Mouse (Mus musculus): ENCODE measurements around the gene Lce1d.

Lce1d gene

DNA sequence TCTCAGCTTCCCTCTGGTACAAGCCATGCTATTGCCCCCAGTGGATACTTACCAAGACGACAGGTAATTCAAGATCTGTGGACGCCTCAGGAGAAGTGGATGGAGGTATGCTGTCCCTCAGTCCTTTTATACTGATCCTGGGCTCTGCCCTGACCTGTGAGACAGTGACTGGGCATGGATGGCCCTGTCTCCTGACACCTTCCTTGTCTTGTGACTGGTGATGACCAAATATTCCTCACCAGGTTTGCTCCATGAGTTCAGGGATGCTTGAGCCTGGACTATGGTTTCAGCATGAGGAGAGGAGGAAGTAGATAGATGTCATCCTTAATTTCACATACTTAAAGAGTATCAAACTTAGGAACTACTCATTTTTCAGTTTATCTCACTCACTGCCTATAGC is at the start of gene Lce1d:
Lce1d (minus strand) TSS at position 101 of the 400 bp plus-strand sequence.
- DNase-seq, result no peak

DNA sequence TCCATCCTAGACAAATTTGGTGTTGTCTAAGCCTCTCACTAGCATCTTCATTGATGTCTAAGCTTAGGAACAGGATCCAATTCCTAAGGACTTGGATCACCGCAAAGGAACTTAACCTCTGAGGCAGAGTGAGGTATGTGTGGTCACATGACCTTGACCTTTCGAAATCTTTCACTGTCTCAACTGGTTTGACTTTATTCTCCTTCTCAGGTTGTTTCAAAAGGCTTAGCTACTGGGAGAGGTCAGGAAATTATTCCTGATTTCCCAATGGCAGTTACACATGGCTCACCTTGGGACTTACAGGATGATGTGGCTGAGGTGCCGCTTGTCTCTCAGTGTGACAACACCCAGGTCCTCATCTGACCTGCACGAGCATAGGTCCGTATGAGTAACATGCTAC is 35.6 kb upstream of the Lce1d start:
- DNase-seq, result no peak

DNA sequence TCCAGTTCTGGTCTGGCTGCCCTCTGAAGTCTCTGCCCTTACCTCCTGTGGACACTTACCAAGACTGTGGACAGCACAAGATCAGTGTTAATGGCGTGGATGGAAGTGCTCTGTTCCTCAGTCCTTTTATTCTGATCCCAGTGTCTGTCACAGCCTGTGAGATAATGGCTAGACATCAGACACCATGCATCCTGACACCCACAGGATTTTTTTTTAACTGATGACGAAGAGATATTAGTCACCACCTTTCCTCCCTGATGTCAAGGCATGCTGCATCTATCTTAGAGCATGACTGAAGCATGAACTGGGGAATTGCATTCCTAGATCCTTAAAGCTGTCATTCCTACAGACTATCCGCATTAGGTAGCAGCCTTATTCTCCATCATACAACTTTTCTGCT is 33.2 kb upstream of the Lce1d start, which contains the start of gene Lce1f:
Lce1f (minus strand) TSS at position 101 of the 400 bp plus-strand sequence.
- no peak for DNase-seq

DNA sequence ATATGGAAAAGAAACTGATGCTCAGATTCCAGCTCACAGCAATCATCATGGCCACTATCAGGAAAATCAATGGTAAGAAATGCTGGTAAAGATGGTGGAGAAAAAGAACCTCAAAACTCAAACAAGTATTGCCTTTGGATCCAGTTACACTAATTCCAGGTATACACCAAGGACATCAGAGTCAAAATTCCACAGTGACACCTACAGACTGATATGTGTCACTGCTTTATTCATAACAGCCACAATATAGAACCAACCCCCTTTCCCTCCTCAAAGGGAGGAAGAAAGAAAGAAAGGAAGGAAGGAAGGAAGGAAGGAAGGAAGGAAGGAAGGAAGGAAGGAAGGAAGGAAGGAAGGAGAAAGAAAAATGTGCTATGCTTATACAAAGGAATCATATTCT is 28.1 kb upstream of the Lce1d start:
- DNase-seq, result no peak

DNA sequence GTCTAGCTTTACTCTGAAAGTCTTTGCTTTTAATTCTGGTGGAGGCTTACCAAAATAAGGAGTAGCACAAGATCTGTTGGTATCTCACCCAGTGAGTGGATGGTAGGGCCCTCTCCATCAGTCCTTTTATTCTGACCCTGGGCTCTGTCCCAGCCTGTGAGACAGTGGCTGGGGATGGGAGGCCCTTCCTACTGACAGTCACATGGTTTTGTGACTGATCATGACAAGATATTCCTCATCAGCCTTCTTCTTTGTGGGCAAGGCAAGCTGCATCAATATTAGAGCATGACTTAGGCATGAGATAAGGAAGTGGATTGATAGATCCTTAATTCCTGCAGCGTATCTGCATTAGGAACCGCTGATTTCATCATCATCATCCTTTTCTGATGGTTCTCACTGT is 22.0 kb upstream of the Lce1d start, which contains the start of gene Lce1e:
Lce1e (minus strand) TSS at position 101 of the 400 bp plus-strand sequence.
- DNase-seq, result no peak

DNA sequence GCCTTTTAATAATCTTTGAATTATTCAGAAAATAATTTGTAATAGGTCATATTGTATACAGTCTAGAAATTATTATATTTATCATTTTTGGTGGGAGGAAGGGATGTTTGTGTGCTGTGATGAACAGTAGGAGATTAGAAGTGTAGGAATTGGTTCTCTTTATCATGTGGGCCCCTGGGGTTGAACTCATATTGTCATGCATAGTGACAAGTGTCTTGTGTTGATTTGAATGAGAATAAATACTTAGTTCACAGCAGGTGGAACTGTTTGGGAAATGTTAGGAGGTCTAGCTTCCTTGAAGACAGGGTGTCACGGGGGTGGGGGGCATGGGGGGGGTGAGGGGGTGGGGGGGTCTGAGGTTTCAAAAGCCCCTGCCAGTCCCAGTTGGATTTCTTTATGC is 7.6 kb upstream of the Lce1d start:
- no peak for DNase-seq

DNA sequence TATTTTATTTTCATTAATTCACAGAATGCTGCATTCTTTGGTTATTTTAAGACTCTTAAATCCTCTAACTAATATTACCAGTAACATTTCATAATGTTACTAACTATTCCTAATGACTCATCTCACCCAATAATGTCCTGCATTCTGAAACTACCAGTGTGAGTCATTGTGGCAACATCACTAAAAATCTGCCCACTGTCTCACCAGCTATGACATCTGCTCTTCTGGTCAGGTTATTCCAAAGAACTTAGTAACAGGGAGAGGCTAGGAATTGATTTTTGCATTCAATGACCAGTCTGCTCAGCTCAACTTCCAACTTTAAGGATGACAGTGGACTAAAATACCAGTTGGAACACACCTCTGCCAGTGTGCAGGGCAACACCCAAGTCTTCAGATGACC is 4.7 kb upstream of the Lce1d start:
- no peak for DNase-seq

DNA sequence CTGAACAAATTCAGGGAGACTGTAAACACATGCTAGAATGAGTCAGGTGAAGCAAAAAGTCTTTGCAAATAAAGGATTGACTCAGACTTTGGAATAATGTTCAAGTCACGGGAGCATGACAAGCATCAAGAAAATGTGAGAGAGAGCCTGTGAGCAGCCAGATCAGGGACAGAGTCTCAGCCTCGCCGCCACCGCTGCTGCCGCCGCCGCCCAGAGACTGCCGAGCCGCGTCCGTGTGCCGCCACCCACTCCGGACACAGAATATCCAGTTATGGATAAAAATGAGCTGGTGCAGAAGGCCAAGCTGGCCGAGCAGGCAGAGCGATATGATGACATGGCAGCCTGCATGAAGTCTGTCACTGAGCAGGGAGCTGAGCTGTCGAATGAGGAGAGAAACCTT is 2.1 kb upstream of the Lce1d start:
- DNase-seq, result peak; percentile 9

DNA sequence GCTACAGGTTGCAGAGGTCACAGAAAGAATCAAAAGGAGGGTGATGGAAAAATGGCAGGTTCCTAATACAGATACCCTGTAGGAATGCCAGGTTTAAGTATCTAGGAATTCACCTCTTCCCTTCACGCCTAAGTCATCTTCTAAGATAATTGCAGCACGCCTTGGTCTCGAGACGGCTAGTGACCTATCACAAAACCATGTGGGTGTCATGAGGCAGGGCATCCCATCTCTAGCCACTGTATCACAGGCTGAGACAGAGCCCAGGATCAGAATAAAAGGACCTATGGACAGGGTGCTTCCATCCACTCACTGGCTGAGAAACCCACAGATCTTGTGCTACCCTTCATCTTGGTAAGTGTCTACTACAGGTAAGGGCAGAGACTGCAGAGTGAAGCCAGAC is 8.1 kb downstream of the Lce1d start, which contains the start of gene Lce1c:
Lce1c (plus strand) TSS at position 301 of the 400 bp plus-strand sequence.
- DNase-seq, result no peak

DNA sequence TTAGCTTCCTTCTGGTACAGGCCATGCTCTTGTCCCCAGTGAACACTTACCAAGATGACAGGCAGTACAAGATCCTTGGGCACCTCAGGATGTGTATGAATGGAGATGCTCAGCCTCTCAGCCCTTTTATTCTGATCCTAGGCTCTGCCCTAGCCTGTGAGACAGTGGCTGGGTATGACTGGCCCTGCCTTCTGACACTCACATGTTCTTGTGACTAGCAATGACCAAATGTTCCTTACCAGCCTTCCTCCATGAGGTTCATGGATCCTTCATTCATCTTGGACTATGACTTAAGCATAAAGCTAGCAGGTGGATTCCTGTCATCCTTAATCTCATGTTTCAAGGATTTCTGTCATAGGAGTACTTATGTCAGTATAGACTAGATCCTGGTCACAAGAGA is 16.8 kb downstream of the Lce1d start, which contains the start of gene Lce1a2:
Lce1a2 (minus strand) TSS at position 101 of the 400 bp plus-strand sequence.
- DNase-seq, result no peak

DNA sequence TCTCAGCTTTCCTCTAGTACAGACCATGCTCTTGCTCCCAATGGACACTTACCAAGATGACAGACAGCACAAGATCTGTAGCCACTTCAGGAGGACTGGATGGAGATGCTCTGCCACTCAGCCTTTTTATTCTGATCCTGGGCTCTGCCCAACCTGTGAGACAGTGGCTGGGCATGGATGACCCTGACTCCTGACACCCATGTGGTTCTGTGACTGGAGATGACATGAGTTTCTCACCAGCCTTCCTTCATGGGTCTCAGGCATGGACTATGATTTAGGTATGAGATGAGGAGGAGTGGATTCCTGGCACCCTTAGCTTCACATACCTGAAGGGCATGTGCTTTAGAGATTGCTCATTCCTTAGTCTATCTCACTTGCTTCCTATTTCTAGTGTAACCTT is 30.2 kb downstream of the Lce1d start, which contains the start of gene Lce1b:
Lce1b (minus strand) TSS at position 101 of the 400 bp plus-strand sequence.
- DNase-seq, result no peak

DNA sequence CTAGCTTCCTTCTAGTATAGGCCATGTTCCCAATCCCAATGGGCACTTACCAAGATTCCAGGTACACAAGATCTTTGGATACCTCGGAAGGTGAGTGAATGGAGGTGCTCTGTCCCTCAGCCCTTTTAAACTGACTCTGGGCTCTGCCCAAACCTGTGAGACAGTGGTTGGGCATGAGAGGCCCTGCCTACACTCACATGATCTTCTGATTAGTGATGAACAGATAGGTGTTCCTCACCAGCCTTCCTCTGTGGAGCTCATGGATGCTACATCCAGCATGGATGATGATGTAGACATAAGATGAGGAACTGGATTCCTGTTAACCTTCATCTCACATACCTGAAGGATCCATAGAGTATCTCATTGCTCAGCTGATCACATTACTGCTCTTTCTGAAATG is 38.8 kb downstream of the Lce1d start, which contains the start of gene Lce1a1:
Lce1a1 (minus strand) TSS at position 101 of the 400 bp plus-strand sequence.
- DNase-seq, result no peak

DNA sequence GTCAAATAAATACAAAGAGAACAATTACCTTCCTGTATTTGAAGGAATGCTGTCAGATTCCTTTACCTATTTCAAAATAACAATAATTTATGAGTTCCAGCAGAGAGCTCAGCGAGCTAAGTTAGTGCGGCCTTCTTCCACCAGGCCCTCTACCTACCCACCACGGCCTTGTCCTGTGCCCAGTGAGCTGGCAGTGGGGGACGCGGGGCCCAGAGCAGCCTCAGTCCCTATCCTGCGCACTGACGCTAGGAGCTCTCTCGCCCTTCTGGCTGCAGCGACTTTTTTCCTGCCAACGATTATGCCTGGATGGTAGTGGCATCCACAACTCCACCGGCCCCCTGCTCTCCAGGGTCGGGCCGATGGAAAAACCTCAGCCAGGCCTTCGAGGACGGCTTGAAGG is 47.2 kb downstream of the Lce1d start:
- no peak for DNase-seq

DNA sequence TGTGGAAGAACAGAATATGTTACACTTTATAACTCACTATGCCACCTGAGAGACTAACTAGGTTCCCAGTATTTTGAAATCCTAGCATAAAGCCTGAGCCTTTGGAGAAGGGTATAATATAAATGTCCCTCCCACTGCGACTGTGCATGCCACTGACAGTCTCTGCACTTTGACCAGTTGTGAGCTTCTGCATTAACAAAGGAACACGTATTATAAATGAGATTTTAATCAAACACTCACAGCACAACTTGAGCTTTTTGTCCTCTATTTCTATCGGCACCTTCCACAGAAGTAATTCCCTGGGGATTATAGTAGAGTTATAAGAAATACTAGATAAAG is 48.4 kb downstream of the Lce1d start:
- no peak for DNase-seq

DNA sequence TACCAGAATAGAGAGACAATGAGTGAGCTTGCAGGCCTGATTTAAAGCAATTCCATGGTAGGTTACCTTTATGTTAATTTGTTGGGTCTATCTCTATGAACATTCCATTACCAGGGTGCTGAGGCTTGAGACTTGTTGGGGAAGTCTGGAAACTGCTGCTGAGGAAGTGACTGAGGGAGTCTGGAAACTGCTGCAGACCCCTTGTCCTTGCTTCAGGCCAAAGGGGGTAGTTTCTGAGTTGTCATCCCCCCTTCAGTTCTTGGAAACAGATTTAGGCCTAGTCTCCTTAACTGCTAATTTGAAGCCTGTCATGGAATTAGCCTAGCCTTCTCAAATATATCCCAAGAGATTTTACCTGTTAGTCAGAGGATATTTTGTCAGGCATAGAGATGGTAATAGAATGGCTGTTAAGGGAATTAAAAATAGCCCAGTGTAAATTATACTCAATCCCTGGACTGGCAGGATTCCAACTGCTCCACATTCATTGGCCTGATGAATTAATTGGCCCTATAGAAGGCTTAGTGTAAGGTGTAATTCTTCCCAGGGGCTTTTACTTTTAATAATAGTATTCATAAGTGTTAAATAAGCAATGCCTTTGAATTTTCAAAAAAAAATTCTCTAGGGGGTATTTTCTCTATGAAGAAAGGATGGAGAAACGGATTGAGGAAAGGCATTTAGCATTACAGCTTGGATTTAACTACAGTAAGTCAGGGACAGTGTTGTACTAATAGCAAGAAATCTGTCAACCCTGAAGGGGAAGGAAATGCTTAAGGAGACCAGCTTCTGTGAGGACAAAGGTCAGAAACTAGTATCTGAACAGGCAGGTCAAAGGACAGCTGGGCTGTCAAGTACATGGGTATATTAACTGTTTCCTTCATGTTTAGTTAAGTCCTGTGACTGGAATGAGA is 49.0 kb downstream of the Lce1d start:
- no peak for DNase-seq

Data from cerebellum, adult 8-10 months (tissue).